Mouse (Mus musculus) heart, embryonic 13.5 days (tissue): ENCODE results near the gene Thada. TPM values are rescaled to one million over a fixed set of nuclear protein-coding genes. Genes with fewer than 3 reads are reported as not detected.

Experiments
- ATAC-seq: fragments of 200-750 bp; cut with Nextera tagmentation; 2 replicates; pipeline ENCODE4 v1.8.0; 2017; ENCODE audit warnings: moderate TSS enrichment; ENCODE audit not compliant: insufficient number of reproducible peaks, low FRiP score, low TSS enrichment; ENCODE audit errors: extremely low read depth
- H3K27ac ChIP-seq: fragments of 300-500 bp; sonication (generic); replicated peaks from 2 replicates; pipeline ENCODE4 v1.5.1; 2015; ENCODE audit warnings: moderate library complexity, mild to moderate bottlenecking, inconsistent platforms
- H3K27me3 ChIP-seq: fragments of 300-500 bp; sonication (generic); replicated peaks from 2 replicates; pipeline ENCODE4 v1.6.1; 2015; ENCODE audit warnings: mild to moderate bottlenecking, inconsistent platforms
- H3K36me3 ChIP-seq: fragments of 300-500 bp; sonication (generic); 2 replicates; pipeline ENCODE4 v1.6.1; 2015; ENCODE audit warnings: mild to moderate bottlenecking, inconsistent platforms
- H3K4me1 ChIP-seq: fragments of 300-500 bp; sonication (generic); 2 replicates; pipeline ENCODE4 v1.6.1; 2015; ENCODE audit warnings: inconsistent platforms
- H3K4me2 ChIP-seq: fragments of 300-500 bp; sonication (generic); 2 replicates; pipeline ENCODE4 v1.6.1; 2015; ENCODE audit warnings: inconsistent platforms, mild to moderate bottlenecking, moderate library complexity
- H3K4me3 ChIP-seq: fragments of 300-500 bp; sonication (generic); 2 replicates; pipeline ENCODE4 v1.5.1; 2015; ENCODE audit warnings: moderate library complexity, mild to moderate bottlenecking, inconsistent platforms
- H3K9ac ChIP-seq: fragments of 300-500 bp; sonication (generic); 2 replicates; pipeline ENCODE4 v1.6.1; 2015; ENCODE audit warnings: inconsistent platforms, mild to moderate bottlenecking, moderate library complexity
- H3K9me3 ChIP-seq: fragments of 300-500 bp; sonication (generic); 2 replicates; pipeline ENCODE4 v1.6.1; 2016; ENCODE audit warnings: inconsistent platforms
- WGBS: fragments of 180-500 bp; shearing (Covaris S2); methylation state at CpG from one replicate; pipeline ENCODE4 v1.1.7; 2015; ENCODE audit warnings: mixed read lengths; 5-methylcytosine and 5-hydroxymethylcytosine counted together
- polyA plus RNA-seq: library from polyadenylated mRNA; unstranded; fragments of >200 nt; fragmentation: Nextera tagmentation; extraction: Ambion mirVana; gene quantifications from 2 replicates; pipeline ENCODE4 v1.2.1, GENCODE M21; 2015

Gene Thada
- polyA plus RNA-seq, 1 experiment from 2014 or later, result 4.6 TPM

DNA sequence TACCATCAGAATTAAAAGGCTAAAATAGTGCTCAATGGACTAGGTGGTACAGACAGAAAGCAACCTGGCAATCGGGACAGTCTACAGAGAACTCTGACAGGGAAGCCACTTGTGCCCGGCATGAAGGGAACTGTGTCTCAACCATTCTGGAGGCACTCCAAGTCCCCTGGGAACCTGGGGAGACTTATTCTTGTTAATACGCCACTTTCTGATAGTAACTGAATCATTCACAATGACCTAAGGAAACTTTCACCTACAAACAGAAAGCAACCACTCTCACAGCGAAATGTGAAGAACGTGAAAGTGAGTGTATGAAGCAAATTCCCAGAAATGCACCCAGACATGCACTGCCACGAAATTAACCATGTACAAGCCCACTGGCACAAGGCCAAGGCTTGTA lies 60.4 kb downstream of the Thada start:
- Histone ChIP-seq H3K27ac (no peak overlapping the region), H3K4me3 (no peak overlapping the region), H3K9ac (no peak overlapping the region), H3K27me3 (no peaks in the 10 kb centered on the region), H3K36me3 (peaks cover 16% of the 10 kb centered on the region; the same call in 1 of the 2 replicates), H3K4me2 (no peak overlapping the region), H3K9me3 (no peaks in the 10 kb centered on the region), H3K4me1 (no peaks in the 10 kb centered on the region; the same call in 1 of the 2 replicates)
- ATAC-seq, result no peak
- WGBS, result 72% methylated on average over 6 of the region's 6 CpGs

DNA sequence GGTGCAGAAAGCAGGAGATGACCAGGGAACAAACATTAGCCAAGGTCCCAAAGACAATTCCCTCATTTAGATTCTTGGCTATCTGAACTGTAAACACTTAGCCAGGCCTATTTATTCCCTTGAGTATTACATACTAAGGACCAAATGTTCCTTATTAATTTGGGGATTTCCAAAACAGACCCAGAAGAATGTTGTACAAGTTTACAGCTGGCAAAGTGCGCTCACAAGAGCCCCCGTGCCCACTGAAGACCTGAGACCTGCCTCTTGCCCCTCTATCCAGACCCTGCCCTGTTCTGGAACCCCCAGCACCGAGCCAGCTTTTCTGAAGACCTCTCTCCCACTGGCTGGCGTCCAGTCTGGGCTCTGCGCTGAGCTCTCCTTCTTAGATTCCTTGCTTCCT lies 64.2 kb downstream of the Thada start:
- H3K36me3 ChIP-seq, result peaks cover 14% of the 10 kb centered on the region
- no peaks in the 10 kb centered on the region for H3K27me3 ChIP-seq
- H3K9me3 ChIP-seq, result no peaks in the 10 kb centered on the region
- H3K27ac ChIP-seq, result no peak overlapping the region
- WGBS, result 90% methylated on average over 5 of the region's 5 CpGs
- H3K4me1 ChIP-seq, result no peaks in the 10 kb centered on the region; the same call in 1 of the 2 replicates
- no peak for ATAC-seq
- no peak overlapping the region for H3K4me2 ChIP-seq
- no peak overlapping the region for H3K4me3 ChIP-seq
- no peak overlapping the region for H3K9ac ChIP-seq

DNA sequence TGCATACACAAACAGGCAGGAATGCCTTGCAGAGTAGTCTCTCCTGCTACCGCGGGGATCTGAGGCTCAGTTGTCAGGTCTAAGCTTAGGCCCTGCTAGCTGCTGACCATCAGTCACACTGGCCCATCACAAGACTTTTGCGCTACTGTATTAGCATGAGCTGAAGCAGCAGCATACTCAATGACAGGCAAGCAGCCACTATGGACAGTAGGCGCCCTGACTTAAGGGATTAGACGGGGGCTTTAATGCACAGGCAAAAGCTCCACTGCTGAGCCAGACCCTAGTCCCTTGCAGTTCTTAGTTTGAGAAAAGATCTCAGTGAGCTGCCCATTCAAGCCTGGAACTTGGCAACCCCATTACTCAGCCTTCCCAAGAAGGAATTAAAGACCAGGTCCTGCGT lies 66.6 kb downstream of the Thada start:
- Histone ChIP-seq H3K4me3 (no peak overlapping the region), H3K36me3 (peaks cover 31% of the 10 kb centered on the region), H3K27me3 (no peaks in the 10 kb centered on the region), H3K9me3 (no peaks in the 10 kb centered on the region), H3K27ac (no peak overlapping the region), H3K4me1 (no peaks in the 10 kb centered on the region), H3K9ac (no peak overlapping the region), H3K4me2 (no peak overlapping the region)
- ATAC-seq, result no peak
- WGBS, result 85% methylated on average over 6 of the region's 6 CpGs

DNA sequence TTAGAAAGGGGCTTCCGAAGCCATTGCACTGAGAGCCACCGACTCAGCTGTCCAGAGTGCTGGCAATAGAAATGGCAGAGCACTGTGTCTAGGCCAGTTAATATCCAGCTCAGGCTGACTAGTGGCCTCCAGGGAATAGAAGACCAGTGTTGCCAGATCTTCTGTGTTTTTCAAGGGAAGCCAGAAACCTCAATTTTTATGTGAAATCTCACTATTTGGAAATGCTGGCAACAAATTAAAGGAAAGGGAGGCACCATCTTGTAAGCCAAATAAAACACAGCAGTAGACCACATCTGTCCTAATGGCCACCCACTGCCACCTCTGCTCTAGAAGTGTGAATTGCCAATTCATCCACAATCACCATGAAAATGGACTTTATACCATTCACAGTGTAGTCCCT lies 76.0 kb downstream of the Thada start:
- no peak overlapping the region for H3K4me2 ChIP-seq
- H3K27ac ChIP-seq, result no peak overlapping the region
- H3K9ac ChIP-seq, result no peak overlapping the region
- 92% methylated on average over 2 of the region's 2 CpGs for WGBS
- peaks cover 27% of the 10 kb centered on the region for H3K36me3 ChIP-seq
- no peaks in the 10 kb centered on the region for H3K9me3 ChIP-seq
- ATAC-seq, result no peak
- no peaks in the 10 kb centered on the region for H3K27me3 ChIP-seq
- H3K4me3 ChIP-seq, result no peak overlapping the region
- H3K4me1 ChIP-seq, result no peaks in the 10 kb centered on the region

DNA sequence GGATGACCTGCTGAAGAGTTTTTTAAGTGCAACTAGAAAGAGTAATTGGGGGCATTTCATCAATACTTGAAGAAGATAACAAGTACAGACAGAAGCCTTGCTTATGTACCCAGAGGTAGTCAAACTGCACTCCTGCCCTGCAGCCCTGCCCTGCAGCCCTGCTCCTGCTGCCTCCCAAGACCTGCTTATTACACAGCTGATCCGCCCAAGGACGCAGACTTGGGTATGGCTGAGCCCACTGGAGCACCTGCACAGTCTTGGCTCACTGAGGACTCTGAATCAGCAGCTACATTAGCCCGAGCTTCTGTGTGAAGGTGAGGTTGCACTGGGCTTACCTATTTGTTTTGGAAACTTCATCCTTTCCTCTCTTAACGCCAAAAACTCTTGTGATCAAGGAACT lies 79.8 kb downstream of the Thada start:
- no peaks in the 10 kb centered on the region for H3K9me3 ChIP-seq
- H3K4me2 ChIP-seq, result no peak overlapping the region
- no peaks in the 10 kb centered on the region for H3K27me3 ChIP-seq
- ATAC-seq, result no peak
- H3K4me1 ChIP-seq, result no peaks in the 10 kb centered on the region
- H3K36me3 ChIP-seq, result peaks cover 52% of the 10 kb centered on the region
- WGBS, result 86% methylated on average over 4 of the region's 4 CpGs
- no peak overlapping the region for H3K9ac ChIP-seq
- H3K4me3 ChIP-seq, result no peak overlapping the region
- H3K27ac ChIP-seq, result no peak overlapping the region

DNA sequence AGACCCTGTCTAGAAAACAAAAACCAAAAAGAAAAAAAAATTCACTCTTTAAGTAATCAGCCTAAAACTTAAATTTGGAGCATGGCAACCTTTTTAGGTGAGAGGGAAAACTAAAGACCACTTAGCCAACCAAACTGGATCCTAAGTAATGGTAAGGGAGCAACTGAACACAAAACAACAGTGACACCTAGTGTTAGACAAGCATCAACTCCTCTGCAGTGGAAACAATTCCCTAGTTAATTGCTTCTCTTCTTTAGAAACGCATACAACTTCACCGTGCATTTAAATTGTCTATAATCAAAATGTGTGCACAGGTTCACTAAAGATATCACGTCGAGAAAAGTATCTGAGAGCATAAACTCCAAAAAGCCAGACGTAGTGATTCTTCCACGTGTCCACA lies 80.3 kb downstream of the Thada start:
- H3K27ac ChIP-seq, result no peak overlapping the region
- no peak overlapping the region for H3K4me2 ChIP-seq
- peaks cover 53% of the 10 kb centered on the region for H3K36me3 ChIP-seq
- no peaks in the 10 kb centered on the region for H3K27me3 ChIP-seq
- WGBS, result 88% methylated on average over 6 of the region's 6 CpGs
- H3K4me3 ChIP-seq, result no peak overlapping the region
- no peak overlapping the region for H3K9ac ChIP-seq
- no peaks in the 10 kb centered on the region for H3K9me3 ChIP-seq
- no peaks in the 10 kb centered on the region for H3K4me1 ChIP-seq
- no peak for ATAC-seq

DNA sequence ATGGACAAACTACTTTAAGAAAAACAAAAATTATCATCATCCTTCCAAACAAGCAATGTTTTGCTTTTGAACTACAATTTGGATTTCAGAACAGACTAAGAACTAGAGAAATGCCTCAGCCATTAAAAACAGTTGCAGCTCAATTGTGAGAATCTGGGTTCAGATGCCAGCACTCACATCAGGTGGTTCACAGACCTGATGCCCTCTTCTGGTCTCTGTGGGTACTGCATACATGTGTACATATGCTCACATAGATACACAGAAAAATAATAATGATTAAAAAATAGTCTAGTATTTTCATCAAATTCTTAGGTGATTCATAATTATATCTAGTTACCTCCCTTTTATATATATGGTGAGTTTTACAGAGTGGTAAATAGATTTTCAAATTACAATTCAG lies 81.3 kb downstream of the Thada start:
- Histone ChIP-seq H3K27ac (no peak overlapping the region), H3K4me1 (no peaks in the 10 kb centered on the region), H3K4me3 (no peak overlapping the region), H3K4me2 (no peak overlapping the region), H3K9me3 (no peaks in the 10 kb centered on the region), H3K27me3 (no peaks in the 10 kb centered on the region), H3K9ac (no peak overlapping the region), H3K36me3 (peaks cover 60% of the 10 kb centered on the region)
- ATAC-seq, result no peak

DNA sequence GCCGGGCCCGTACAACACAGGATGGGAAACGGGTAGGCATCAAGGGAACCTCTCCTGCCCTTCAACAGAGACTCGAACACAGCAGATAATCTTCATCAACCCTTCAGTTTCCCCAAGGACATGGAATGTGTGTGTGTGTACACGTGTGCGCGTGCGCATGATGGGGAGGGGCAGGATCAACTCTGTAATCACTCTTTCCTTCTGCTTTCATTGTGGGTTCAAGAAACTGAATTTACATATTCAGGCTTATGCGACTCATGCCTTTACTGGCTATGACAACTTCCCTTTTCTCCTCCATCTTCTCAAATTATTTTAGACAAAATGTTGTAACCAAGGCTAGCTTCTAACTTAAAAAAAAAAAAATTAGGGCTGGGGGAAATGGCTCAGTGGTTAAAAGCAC lies 85.7 kb downstream of the Thada start:
- Histone ChIP-seq H3K4me1 (peaks cover 4% of the 10 kb centered on the region; the same call in 1 of the 2 replicates), H3K27ac (no peak overlapping the region), H3K9me3 (no peaks in the 10 kb centered on the region), H3K27me3 (no peaks in the 10 kb centered on the region), H3K36me3 (peaks cover 60% of the 10 kb centered on the region), H3K9ac (no peak overlapping the region), H3K4me3 (no peak overlapping the region), H3K4me2 (no peak overlapping the region)
- no peak for ATAC-seq
- WGBS, result 91% methylated on average over 9 of the region's 9 CpGs

DNA sequence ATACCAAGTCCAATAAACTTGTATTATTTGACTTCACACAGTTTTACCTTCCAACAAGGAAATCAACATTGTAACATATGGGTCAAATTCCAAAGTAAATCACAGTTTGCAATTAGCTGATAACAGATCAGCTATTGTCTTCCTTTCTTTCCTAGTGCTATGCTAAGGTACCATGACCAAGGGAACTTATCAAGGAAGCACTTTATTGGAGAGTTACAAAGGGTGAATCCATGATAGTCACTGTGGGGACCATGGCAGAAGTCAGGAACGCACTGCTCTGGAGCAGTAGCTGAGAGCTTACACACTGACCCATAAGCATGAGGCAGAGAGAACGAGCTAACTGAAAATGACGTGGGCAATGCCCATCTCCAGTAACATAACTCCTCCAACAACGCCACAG lies 89.1 kb downstream of the Thada start:
- WGBS, result 94% methylated on average over 4 of the region's 4 CpGs

DNA sequence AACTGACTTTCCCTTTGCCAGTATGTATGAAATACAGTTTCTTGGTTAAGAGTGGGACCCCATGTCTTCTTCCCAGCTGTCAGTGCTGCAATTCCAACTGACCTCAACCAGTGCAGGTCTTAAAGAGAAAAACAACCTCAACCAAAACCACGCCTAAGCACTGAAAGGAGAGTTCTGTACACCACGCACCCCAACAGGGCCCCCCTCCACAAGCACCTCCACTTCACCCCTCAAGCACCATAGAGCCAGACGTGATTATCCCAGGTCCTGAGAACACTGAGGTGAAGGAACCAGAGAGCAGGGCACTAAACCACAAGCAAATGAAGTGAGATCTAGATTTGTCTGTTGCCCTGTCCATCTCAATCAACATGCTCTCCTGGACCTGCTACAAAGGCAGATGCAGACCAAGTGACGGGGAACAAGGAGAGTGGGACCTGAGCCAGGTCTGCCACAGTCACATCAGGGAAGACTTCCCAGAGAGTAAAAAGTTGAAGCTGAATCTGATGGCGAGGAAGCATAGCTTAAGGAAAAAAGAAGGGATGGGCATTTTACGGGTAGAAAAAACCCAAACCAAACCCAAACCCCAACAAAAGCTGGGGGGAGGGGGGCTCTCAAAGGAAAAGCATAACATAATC lies 93.5 kb downstream of the Thada start:
- H3K27ac ChIP-seq, result no peak overlapping the region
- peaks cover 50% of the 10 kb centered on the region for H3K4me1 ChIP-seq
- H3K36me3 ChIP-seq, result peaks cover 10% of the 10 kb centered on the region; the same call in 1 of the 2 replicates
- 68% methylated on average over 6 of the region's 6 CpGs for WGBS
- no peak for ATAC-seq
- no peak overlapping the region for H3K9ac ChIP-seq
- no peaks in the 10 kb centered on the region for H3K27me3 ChIP-seq
- no peak overlapping the region for H3K4me2 ChIP-seq
- H3K4me3 ChIP-seq, result no peak overlapping the region
- no peaks in the 10 kb centered on the region for H3K9me3 ChIP-seq

More for the DNA sequence above, 89.1 kb downstream of the Thada start:
- H3K4me3 ChIP-seq, result no peak overlapping the region
- ATAC-seq, result no peak
- no peak overlapping the region for H3K27ac ChIP-seq
- H3K27me3 ChIP-seq, result no peaks in the 10 kb centered on the region
- H3K9ac ChIP-seq, result no peak overlapping the region
- H3K36me3 ChIP-seq, result peaks cover 27% of the 10 kb centered on the region
- no peak overlapping the region for H3K4me2 ChIP-seq
- H3K4me1 ChIP-seq, result peaks cover 15% of the 10 kb centered on the region
- no peaks in the 10 kb centered on the region for H3K9me3 ChIP-seq

DNA sequence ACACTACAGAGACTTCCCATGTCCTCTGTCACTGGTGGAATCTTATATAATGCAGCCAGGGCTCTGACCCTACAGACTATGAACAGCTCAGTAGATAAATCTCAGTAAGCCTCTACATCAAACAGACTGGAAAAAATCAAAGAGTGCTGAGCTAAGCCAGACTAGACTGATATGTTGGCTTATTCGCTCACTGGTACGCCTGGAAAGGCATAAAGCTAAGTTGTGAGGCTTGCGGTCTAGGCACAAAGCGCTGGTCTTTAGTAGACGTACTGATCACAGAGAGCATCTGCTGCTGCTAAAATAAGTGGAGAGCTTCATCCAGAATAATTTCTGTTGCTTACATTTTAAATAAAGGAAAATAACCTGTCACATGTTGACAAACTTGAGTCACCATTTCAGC lies 95.6 kb downstream of the Thada start:
- ATAC-seq, result no peak
- no peaks in the 10 kb centered on the region for H3K27me3 ChIP-seq
- no peak overlapping the region for H3K4me3 ChIP-seq
- no peak overlapping the region for H3K4me2 ChIP-seq
- H3K4me1 ChIP-seq, result peaks cover 55% of the 10 kb centered on the region
- 0 out of 2 replicates have a peak, but pooled peaks cover 2% of the 10 kb centered on the region for H3K36me3 ChIP-seq
- no peaks in the 10 kb centered on the region for H3K9me3 ChIP-seq
- 57% methylated on average over 5 of the region's 5 CpGs for WGBS
- H3K27ac ChIP-seq, result peak overlapping the region; percentile 62
- peak overlapping the region; percentile 40; the same call in 1 of the 2 replicates for H3K9ac ChIP-seq

DNA sequence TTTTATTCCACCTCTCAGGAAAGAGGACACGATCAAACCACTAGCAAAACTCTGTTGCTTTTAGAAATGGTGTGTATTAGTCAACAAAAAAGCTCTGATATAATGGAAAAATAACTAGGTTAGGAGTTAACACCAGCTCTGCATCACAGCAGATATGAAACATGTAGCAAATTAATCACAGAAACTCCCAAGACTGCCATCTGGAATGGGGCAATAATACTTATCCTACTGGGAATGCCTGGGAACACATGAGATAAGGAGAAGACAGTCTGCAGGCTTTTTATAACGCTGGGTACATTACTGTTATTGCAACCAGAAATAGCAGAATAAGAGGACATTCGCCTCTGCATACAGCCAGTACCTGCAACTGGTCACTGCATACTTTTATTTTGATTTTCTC lies 96.2 kb downstream of the Thada start:
- Histone ChIP-seq H3K4me2 (no peak overlapping the region), H3K4me1 (peaks cover 61% of the 10 kb centered on the region), H3K4me3 (no peak overlapping the region), H3K27ac (peak overlapping the region; percentile 77), H3K27me3 (no peaks in the 10 kb centered on the region), H3K9me3 (no peaks in the 10 kb centered on the region), H3K9ac (no peak overlapping the region), H3K36me3 (no peaks in the 10 kb centered on the region)
- no peak for ATAC-seq
- WGBS, result 29% methylated on average over 3 of the region's 3 CpGs
